Mouse (Mus musculus) R1 (cell line): ENCODE results near the gene Gm20388.

Experiments
- DNase-seq: peaks from one replicate; pipeline ENCODE4 v3.0.0-alpha.2; 2018; ENCODE audit warnings: low read depth, low spot score

The Gm20388 gene

DNA sequence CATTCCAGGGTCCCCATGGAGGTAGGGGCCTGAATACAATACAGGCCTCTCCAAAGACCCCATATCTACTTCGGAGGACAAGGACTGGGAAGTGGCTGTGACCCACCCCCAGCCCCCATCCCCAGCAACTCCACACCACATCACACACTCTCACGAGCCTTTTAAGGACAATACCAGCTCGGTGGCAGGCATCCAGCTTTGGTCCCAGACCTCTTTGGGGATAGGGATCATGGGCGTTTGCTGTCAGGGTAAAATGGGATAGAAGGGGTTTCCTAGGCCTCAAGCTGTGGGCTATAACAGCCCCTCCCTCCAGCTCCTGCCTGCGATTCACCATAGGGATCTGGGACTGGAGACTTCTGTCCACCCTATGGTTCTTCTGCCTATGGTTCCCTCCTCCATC is 281.0 kb downstream of the Gm20388 start:
- no peak for DNase-seq

DNA sequence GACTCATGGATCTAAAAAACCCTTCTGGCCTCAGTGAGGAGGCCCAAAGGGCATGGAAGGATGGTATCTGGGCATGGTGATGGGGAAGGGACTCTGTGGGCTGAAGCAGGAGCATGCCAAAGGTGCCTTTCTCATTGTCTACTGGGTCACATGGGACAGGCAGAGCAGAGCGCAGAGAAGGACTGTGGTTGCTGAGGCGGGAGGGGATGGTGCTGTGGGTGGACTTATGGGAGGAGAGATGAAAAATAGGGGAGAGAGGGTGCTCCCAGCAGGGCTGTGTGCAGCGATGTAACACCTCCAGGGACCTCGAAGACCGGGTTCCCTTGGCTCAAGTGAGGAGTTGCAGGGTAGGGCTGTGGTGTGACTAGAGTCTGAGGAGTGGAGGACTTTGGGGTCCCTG is 281.5 kb downstream of the Gm20388 start:
- DNase-seq = no peak

DNA sequence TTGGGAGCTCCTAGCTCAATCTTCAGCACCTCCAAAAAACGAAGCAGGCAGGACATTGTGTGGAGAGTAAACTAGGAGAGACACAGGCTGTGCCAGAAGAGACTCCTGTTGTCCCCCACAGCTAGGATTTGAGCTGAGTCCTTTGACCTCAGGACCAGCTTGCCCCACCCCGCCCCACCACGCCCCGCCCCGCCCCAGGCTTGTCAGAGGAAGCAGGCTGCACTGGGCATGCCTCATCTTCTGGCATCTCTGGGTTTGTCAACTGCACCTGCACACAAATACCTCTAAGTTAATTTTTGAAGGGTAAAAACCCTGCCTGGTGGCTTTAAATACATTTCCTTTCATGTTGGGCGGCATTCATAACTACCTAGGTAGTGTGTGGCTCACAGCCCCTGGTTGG is 290.7 kb downstream of the Gm20388 start:
- no peak for DNase-seq

DNA sequence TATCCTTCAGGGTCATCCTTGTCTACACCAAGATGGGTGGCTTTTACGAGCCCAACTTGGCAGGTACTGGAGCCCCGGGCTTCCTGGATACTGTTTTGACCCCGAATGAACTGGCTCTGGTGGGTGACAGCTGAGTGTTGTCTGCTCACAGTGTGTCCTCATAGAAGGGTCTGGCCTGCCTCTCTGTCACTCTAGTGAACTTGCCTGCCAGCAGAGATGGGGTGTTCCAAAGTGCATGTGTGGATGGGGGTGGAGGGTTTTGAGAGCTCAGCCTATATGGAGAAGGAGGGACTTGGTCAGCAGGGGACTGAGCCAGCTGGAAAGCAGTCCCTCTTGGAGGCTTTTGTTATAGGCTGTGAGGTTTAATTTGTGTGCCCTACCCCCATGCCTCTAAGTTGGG is 291.9 kb downstream of the Gm20388 start:
- DNase-seq = no peak

DNA sequence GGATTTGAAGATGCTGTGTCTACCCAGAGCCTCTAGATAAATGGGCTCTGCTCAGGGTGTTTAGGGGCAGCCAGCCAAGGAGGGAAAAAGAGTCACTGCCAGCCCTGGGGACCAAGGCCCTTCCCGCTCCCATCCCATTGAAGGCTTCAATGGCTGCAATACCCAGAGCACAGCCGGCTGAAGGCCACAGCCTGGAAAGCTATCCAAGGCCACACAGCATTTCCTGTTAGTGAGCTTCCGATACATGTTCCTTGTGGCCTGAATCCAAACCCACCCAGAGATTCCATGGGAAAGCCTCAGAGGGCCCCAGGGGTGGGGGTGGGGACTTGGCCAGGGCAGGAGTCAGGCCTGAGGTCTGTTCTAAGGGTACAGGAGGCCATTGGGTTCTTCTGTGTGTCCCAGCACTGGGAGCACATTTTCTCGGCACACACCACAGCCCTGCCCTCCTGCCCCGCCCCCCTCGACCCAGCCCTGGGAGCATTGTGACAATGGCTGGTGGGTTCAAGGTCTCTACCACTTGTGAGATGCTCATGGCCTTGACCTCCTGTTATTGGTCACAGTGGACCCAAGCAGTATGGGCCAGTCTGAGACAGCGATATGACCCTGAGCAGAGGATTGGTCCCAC is 294.2 kb downstream of the Gm20388 start:
- no peak for DNase-seq

DNA sequence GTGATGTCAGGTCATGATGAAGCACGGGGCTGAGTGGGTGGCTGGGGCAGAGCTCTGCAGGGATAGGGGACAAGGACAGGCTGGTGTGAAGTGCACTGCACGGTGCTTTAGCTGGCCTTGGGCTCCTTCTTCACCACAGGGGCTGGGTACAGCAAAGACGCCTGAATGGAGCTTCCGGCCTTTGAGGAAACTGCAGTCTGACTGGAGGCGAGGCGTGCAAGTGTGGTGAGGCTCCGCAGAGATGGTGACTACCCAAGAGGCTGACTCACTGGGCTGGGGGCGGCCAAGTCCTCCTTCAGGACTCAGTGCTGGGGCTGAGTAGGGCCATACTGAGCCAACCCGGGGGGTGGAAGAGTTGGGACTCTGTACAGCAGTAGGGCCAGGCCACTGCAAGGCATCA is 295.3 kb downstream of the Gm20388 start:
- DNase-seq = no peak

DNA sequence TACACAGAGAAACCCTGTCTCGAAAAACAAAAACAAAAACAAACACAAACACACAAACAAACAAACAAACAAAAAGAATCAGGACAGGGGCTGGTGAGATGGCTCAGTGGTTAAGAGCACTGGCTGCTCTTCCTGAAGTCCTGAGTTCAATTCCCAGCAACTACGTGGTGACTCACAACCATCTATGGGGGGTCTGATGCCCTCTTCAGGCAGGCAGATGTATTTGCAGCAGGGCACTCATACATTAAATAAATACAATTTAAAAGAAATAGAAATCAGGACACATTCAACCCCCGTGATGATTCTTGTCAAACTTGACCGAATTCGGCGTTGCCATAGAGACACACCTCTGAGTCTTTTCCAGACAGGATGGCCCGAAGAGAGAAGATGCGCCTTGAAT is 296.7 kb downstream of the Gm20388 start:
- DNase-seq = no peak

DNA sequence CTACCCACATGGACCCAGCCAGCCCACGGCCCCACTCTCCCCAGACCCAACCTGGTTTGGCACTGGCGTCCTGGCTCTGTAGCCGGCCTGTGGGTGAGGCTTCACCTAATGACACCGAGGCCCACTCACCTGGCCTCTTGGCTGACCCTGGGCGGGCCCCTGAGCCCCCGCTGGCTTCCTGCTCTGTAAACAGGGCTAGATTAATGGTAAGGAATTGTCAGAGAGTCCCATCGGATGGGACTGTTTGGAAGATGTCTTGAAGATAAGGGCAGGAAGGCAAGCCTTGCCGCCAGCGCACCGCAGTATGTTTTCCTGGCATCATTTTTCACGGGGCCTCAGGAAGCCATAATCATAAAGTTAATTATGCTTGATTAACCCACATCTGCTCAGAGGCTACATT is 297.5 kb downstream of the Gm20388 start:
- peak; percentile 26 for DNase-seq

DNA sequence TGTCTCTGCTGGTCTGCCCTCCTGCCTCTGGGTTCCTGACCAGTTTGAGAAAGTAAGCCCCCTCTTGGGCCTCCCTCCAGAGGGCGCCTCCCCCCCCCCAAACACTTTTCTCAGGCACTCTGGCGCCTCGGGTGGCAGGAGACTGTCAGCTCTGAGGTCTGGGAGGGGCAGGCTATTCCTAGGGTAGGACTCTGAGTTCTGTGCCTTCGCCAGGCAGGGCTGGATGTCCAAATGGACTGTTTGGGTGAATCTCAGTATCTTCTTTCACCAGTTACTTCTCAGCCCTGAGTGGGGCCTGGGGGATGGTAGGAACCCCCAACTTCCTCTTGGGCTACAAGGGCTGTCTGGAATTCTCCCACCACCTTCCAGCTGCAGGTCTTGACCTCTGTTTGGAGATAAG is 300.7 kb downstream of the Gm20388 start:
- peak; percentile 38 for DNase-seq

DNA sequence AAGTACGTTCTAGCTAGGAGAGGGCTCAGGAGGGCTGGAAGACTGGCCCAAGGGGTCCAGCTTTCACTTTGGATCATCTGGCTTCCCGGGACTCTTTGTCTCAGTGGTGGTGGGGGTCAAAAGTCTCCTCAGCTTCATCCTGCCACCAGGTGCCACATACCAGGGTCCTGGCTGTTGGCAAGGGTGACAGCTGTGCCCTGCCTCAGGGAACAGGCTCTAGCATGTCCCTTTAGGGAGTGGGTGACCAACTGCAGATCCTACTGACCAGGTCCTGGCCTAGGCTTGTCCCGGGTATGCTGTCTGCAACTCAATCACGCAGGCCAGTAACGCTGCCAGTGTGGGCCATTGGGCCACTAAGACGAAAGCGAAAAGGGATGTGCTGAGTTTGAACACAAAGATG is 302.0 kb downstream of the Gm20388 start:
- no peak for DNase-seq

DNA sequence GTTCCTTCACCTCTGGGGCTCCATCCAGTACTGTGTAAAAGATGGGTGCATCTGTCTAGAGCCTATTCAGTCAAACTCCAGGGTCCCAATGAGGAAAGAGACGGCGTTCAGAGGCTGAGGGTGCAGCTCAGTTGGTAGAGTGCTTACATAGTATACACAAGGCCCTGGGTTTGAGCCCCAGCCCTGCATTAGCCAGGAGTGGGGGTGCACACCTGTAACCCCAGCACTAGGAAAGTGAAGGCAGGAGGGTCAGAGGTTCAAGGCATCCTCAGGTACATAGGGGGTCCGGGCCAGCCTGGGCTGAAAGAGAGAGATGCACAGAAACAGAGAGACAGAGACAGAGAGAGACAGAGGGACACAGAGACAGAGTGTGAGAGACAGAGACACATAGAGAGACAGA is 302.6 kb downstream of the Gm20388 start:
- no peak for DNase-seq

DNA sequence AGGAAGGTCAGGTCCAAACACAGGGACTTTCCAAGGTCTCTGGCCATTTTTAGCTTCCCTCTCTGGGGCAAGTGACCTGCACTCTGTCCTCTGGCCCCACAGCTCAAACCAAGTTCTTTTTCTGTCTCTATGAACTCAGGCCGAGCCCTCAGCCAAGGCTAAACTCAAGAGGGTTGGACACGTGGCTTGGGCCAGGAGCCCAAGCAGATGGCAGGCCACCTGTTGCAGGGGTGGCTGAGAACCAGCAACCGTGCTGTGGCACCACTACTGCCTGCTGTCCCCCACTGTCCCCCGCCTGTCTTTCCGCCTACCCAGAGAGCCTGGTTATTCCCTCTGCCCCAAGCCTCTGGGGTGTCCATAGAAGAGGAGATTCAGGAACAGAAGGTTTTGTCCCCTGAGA is 303.3 kb downstream of the Gm20388 start:
- no peak for DNase-seq

DNA sequence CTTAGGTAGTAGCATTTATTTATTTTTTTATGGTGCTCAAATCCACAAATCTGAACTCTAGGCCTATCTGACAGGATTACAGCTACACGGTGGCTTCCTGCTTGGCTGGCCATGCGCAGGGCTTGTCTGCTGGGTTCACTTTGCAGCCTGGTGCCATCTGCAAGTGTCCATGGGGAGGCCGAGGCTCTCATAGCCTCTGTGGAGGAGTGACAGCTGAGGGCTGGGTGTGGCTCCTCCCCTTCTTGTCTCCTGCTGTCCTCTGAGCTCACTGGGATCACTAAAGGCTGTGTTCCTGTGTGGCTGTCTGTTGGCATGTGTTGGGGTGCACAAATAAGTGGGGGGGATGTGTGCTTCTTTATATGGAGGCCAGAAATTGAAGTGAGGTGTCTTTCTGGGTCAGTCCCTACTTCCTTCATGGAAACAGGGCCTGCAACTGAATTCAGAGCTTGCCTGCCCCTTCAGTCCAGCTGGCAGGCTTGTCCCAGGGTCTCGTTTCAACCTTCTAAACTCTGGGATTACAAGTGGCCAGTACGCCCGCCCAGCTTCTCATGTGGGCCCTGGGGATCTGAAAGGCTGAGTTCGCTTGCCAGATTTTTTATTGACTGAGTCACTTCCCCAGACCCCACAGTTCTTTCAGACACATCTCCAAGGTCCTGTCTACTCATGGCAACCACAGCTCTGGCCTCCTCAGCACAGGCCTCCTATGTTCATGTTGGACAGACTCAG is 304.9 kb downstream of the Gm20388 start:
- no peak for DNase-seq

DNA sequence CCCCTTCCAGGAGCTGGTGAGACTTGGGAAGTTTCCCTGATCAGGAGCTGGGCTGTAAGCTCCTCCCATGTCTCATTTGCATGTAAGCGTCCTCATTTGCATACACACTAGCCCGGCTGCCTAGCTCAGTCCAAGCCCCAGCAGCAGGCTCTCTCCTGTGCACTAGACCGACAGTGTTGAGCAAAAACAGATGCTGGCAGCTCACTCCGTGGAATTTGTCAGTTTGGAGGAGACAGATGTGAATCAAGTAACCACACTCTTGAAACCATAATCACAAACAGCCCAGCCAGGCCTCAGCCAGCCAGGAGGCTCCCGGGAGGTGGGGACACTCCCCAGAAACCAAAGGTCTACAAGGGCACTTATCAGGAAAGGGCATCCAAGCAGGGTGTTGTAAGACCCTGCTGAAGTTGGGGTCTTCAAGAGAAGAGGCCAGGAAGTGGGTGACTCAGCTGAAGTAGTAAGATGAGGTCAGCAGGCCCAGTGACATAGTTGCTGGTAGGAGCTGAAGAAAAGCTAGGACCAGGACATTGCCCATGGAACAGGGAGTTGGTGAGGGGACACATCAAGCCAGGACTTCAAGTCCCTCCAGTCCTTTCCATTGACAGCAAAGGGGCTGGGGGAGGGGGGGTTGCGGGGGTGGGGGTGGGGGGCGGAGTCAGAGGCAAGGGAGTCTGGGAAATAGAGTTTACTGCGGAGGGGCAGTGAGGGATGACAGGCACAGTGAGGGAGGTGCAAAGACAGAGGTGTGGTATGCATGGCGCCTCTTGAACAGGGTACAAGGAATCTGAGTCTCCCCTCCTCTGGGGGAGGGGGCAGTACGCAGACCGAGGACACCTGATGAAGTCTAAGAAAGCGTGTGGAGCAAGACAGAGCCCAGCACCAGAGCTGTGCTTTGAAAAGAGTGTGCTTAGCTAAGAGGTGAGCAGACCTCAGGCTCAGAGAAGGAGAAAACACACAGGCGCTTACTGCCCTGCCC is 306.5 kb downstream of the Gm20388 start:
- DNase-seq = peak; percentile 79

DNA sequence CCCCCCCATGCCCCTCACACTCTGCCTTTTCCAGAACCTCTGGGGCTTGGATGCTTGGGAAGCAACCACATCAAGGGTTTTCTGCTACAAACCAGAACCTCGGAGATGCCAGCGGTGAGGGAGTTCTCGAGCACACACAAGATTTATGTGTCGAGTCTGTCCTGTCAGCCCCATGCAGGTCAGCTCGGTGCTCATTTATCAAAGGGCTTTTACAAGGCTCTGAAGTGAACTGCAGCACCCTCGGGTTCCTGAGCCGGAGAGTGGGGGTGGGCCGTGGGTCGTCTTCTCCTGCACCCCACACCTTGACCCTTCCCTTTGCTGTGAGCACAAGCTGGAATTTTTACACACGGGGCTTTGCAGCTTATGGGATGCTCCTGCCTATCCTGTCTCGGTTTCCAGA is 311.9 kb downstream of the Gm20388 start:
- DNase-seq = no peak

DNA sequence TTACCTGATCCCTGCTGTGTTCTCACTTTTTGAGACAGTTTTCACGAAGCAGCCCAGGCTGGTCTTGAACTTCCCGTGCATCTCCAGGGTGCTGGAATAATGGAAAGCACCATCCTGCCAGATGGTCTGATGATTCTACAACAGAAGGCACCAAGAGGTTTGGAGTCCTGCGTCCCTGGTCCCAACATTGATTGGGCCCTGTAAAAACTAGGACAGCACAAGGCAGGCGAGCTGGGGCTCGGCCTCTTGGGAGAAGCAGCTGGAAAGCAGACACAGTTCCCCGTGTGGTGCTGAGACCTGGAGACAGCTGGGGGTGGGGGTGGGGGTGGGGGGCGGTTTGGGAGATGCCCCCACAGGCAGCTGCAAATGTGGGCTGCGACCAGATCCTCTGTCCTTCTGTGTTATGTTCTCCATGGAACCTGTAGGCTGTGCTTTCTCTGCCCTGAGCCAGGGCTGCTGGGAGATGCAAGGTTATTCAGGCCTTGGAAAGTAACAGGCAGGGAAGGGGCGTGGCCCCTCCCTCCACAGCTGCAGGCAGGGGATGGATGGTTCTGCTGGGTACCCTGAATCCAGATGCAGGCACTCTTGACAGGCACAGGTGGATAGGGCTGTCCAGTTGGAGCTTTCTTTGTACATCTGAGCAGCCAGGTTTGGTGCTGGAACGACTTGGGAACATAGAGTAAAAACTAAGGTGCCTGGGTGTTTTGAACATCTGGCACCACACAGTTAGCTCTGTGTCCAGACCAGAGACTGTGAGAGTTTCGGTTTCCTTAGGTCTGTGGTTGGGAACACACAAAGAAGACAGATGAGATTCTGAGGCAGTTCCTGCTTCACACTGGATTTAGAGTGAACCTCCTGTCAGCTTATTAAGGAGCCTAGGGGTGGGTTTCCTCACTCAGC is 314.1 kb downstream of the Gm20388 start:
- no peak for DNase-seq

DNA sequence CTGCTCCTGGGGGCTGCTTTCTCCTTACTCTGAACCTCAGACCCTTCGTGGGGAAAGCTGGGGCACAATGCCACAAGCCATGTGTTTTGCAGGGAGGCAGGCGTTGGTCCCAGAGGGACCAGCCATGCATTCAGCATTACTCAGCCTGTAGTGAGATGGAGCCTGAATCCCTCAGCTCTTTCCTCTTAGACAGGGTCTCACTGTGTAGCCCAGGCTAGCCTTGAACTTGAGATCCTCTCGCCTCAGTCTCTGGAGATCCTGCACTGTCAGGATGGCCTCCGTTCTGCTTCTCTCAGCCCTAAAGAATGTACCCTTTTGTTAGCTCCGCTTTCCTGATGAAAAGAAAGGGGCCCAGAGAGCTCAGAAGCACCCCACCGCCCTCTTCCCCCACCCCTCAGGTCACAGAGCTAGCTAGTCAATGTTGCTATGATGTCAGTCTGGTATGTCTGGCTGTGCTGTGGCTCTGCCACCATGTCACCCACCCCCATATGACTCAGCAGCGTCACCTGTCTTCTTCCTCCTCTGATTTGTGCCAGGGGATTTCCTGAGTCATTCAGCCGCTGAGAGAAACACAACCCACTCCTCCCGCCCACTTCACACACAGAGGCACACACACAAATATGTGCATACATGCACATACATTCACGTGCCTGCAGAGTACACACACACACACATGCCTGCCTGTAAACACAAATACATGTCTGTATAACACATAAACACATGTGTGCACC is 314.9 kb downstream of the Gm20388 start:
- DNase-seq = no peak

DNA sequence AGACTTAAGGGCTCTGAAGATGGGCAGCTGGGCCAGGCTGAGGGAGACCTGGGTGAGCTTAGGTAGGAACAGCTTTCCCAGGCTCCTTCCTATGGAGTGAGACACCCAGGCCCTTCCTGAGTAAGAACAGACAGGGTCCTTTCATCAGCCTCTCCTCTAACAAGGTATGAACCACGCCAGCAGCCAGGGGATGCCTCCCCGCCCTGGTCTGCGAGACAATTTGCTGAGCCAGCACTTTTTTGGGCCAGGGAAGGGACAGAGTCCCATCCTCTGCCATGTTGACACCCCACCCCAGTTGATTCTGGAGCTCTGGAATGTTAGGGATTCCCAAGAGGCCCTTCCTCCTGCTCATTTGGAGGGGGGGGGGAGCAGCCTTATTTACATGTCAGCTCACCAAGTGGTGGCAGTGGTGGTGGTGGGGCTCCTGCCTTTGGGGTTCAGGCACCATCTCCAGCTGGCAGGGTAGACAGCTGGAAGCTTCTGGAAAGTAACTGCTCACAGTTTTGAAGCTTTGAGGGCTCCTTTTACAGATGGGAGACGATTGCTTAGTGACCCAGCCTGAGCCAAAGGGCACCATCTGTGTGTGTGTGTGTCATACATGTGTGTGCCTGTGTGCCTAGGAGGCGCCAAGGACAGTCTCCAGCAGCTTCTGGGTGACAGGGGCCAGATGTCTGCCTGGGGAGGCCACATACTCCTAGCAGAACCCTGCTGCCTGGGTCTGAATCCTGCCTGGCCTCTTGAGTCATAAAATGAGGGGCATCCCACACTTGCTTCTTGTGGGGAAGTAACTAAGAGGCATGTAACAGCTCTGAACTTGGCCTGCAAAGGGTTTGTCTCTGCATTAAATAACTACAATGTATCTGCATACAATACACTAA is 316.3 kb downstream of the Gm20388 start:
- no peak for DNase-seq

DNA sequence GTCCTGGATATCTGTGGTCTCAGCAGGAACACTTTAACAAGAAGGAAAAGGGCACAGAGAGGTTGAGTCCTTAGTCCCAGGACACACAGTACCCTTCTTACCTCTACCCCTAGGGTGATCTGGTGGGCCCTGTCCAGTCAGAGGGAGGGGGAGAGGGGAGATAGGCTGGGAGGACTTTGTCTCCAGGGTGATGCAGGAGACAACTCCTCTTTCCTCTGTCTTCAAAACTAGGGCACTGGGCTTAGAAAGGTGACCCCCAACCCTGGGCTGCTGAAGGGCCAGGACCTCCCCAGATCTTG is 316.9 kb downstream of the Gm20388 start:
- no peak for DNase-seq
